30 mouse cellular contexts compared by ENCODE assay signal in the genomic region with DNA sequence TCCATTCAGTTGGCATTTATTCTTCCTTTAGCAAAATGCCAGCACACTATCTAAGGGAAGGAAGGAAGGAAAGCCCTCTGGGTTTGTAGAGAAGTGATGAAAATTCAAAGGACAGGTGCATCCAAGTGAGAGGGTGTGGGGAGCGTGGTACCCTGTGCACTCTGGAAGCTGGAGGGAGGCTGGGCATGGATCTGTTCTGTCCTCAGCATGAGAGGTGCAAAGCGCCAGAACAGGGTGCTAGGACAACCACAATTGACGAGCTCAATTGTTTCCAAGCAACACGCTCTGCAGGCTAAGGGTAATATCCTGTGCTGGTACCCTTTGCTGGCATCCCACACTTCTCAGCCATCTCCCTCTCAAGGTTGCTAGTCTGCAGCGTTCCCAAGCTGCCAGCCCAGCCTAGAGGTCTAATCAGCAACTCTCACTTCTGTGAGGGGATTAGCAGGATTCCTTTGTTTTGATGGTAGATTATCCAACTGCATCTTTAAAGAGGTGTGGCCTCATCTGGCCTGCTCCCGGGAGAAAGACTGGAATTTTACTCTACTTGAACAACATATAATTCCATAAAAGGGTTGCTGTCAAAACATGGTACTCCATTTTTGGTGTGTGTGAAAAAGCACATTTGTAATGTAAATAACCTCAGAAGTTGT.
DNase-seq lines count a peak whose midpoint lies in the region; ATAC-seq lines count a peak whose summit lies in the region.
"Had no signal": no experiment of that assay in that cellular context is flagged by ENCODE, and none has a peak within 500 bp of the region (broad histone marks: within the 10 kb centered on the region; RNA-seq: fewer than 3 reads in every experiment).

No protein-coding gene starts in this region.

- no peak overlapping the region for H3K4me2 ChIP-seq in hindbrain, embryonic 13.5 days
- no peak overlapping the region for H3K4me2 ChIP-seq in hindbrain, embryonic 14.5 days (replicated peaks)
- H3K4me2 ChIP-seq in midbrain, embryonic 16.5 days (ENCODE audit: low read length): no peak overlapping the region
- H3K4me2 ChIP-seq in forebrain, embryonic 15.5 days (replicated peaks): no peak overlapping the region
- H3K4me2 ChIP-seq: embryonic facial prominence, embryonic 15.5 days; heart, embryonic 11.5 days; hindbrain, embryonic 15.5 days; intestine, embryonic 15.5 days; midbrain, embryonic 12.5 days; neural tube, embryonic 12.5 days had no signal

- H3K4me3 ChIP-seq in hindbrain, embryonic 13.5 days: no peak overlapping the region
- no peak overlapping the region for H3K4me3 ChIP-seq in hindbrain, embryonic 14.5 days (replicated peaks; ENCODE audit: low read length)
- no peak overlapping the region for H3K4me3 ChIP-seq in midbrain, embryonic 16.5 days (ENCODE audit: low read depth, low read length)
- no peak overlapping the region for H3K4me3 ChIP-seq in midbrain, embryonic 10.5 days
- H3K4me3 ChIP-seq in forebrain, embryonic 15.5 days: no peak overlapping the region
- H3K4me3 ChIP-seq: embryonic facial prominence, embryonic 10.5 days; embryonic facial prominence, embryonic 15.5 days; hindbrain, embryonic 15.5 days; intestine, embryonic 15.5 days; midbrain, embryonic 12.5 days; myocyte; neural tube, embryonic 12.5 days had no signal

- H3K9me3 ChIP-seq in hindbrain, embryonic 13.5 days: no peaks in the 10 kb centered on the region
- H3K9me3 ChIP-seq in hindbrain, embryonic 14.5 days (ENCODE audit: control insufficient read depth, low read length): no peaks in the 10 kb centered on the region
- no peaks in the 10 kb centered on the region; the same call in 1 of the 2 replicates for H3K9me3 ChIP-seq in midbrain, embryonic 16.5 days (replicated peaks; ENCODE audit: control insufficient read depth, low read length, poor library complexity, severe bottlenecking)
- H3K9me3 ChIP-seq in midbrain, embryonic 10.5 days (replicated peaks): no peaks in the 10 kb centered on the region
- no peaks in the 10 kb centered on the region for H3K9me3 ChIP-seq in forebrain, embryonic 15.5 days
- H3K9me3 ChIP-seq: embryonic facial prominence, embryonic 10.5 days; embryonic facial prominence, embryonic 15.5 days; hindbrain, embryonic 15.5 days; intestine, embryonic 15.5 days; midbrain, embryonic 12.5 days; neural tube, embryonic 12.5 days had no signal

- 0 out of 2 replicates have a peak overlapping the region, but pooled peaks have one; percentile 25 for H3K27ac ChIP-seq in hindbrain, embryonic 13.5 days
- H3K27ac ChIP-seq in hindbrain, embryonic 14.5 days: no peak overlapping the region
- no peak overlapping the region for H3K27ac ChIP-seq in midbrain, embryonic 16.5 days (ENCODE audit: low read length)
- H3K27ac ChIP-seq in midbrain, embryonic 10.5 days (replicated peaks): no peak overlapping the region
- peak overlapping the region; percentile 50 for H3K27ac ChIP-seq in forebrain, embryonic 15.5 days (replicated peaks)
- H3K27ac ChIP-seq: embryonic facial prominence, embryonic 10.5 days; embryonic facial prominence, embryonic 15.5 days; hindbrain, embryonic 15.5 days; intestine, embryonic 15.5 days; liver, embryonic 14.5 days; neural tube, embryonic 12.5 days had no signal

- H3K9ac ChIP-seq in hindbrain, embryonic 13.5 days: no peak overlapping the region
- H3K9ac ChIP-seq in hindbrain, embryonic 14.5 days: no peak overlapping the region
- no peak overlapping the region for H3K9ac ChIP-seq in midbrain, embryonic 16.5 days (ENCODE audit: low read depth, low read length)
- no peak overlapping the region for H3K9ac ChIP-seq in forebrain, embryonic 15.5 days (replicated peaks)
- H3K9ac ChIP-seq: embryonic facial prominence, embryonic 15.5 days; hindbrain, embryonic 15.5 days; intestine, embryonic 15.5 days; liver, embryonic 14.5 days; midbrain, embryonic 12.5 days; neural tube, embryonic 12.5 days had no signal

- no peak for ATAC-seq in hindbrain, embryonic 13.5 days (ENCODE audit: low FRiP score)
- no peak for ATAC-seq in hindbrain, embryonic 14.5 days (ENCODE audit: low FRiP score)
- peak; percentile 66; the same call in 1 of the 2 replicates for ATAC-seq in midbrain, embryonic 16.5 days
- ATAC-seq in forebrain, embryonic 15.5 days (replicated peaks): peak; percentile 67
- ATAC-seq: intestine, embryonic 15.5 days; Patski had no signal

- intact Hi-C loops in gastrocnemius, postnatal 36 days (cut with DNase I): no loop called here

- no peak for DNase-seq in hindbrain, embryonic 14.5 days (ENCODE audit: low spot score)
- DNase-seq in midbrain, embryonic 10.5 days (ENCODE audit: low spot score): no peak
- peak; percentile 73 for DNase-seq in retina, postnatal 1 day
- DNase-seq in lung, postnatal 10 days: no peak
- no peak for DNase-seq in gastrocnemius, postnatal 36 days
- DNase-seq: adrenal gland, postnatal 14 days; cerebellum, adult 18-20 months; cerebellum, postnatal 25 days; heart, adult 18-20 months; heart, postnatal 4 days; kidney, adult 9 months; kidney, postnatal 14 days; liver; lung, adult 2 months; lung, postnatal 14 days; right cerebral cortex, postnatal 14 days; thymus, postnatal 4 days had no signal

- H3K4me1 ChIP-seq in hindbrain, embryonic 13.5 days (replicated peaks): peaks cover 14% of the 10 kb centered on the region
- no peaks in the 10 kb centered on the region for H3K4me1 ChIP-seq in hindbrain, embryonic 14.5 days (replicated peaks; ENCODE audit: control insufficient read depth, insufficient read depth, low read length)
- peaks cover 12% of the 10 kb centered on the region for H3K4me1 ChIP-seq in midbrain, embryonic 16.5 days (ENCODE audit: control insufficient read depth, insufficient read depth, low read length)
- H3K4me1 ChIP-seq in midbrain, embryonic 10.5 days: peaks cover 19% of the 10 kb centered on the region
- peaks cover 21% of the 10 kb centered on the region for H3K4me1 ChIP-seq in forebrain, embryonic 15.5 days
- H3K4me1 ChIP-seq: embryonic facial prominence, embryonic 15.5 days had no signal

- H3K36me3 ChIP-seq in hindbrain, embryonic 13.5 days: no peaks in the 10 kb centered on the region
- H3K36me3 ChIP-seq in hindbrain, embryonic 14.5 days (replicated peaks; ENCODE audit: control insufficient read depth, insufficient read depth): no peaks in the 10 kb centered on the region
- H3K36me3 ChIP-seq in midbrain, embryonic 16.5 days (ENCODE audit: control insufficient read depth, insufficient read depth, low read length): no peaks in the 10 kb centered on the region
- H3K36me3 ChIP-seq in midbrain, embryonic 10.5 days: no peaks in the 10 kb centered on the region
- no peaks in the 10 kb centered on the region for H3K36me3 ChIP-seq in forebrain, embryonic 15.5 days
- H3K36me3 ChIP-seq: embryonic facial prominence, embryonic 10.5 days; embryonic facial prominence, embryonic 15.5 days; hindbrain, embryonic 15.5 days; intestine, embryonic 15.5 days; midbrain, embryonic 12.5 days; neural tube, embryonic 12.5 days had no signal

- 57% methylated on average over 6 of the region's 6 CpGs for WGBS in hindbrain, embryonic 13.5 days
- WGBS in hindbrain, embryonic 14.5 days: 46% methylated on average over 6 of the region's 6 CpGs
- WGBS in midbrain, embryonic 16.5 days: 20% methylated on average over 6 of the region's 6 CpGs
- 24% methylated on average over 6 of the region's 6 CpGs for WGBS in midbrain, embryonic 10.5 days
- WGBS in forebrain, embryonic 15.5 days: 13% methylated on average over 6 of the region's 6 CpGs

- H3K27me3 ChIP-seq in hindbrain, embryonic 13.5 days: no peaks in the 10 kb centered on the region
- no peaks in the 10 kb centered on the region for H3K27me3 ChIP-seq in hindbrain, embryonic 14.5 days (ENCODE audit: control insufficient read depth, insufficient read depth, low read length)
- no peaks in the 10 kb centered on the region for H3K27me3 ChIP-seq in midbrain, embryonic 16.5 days (ENCODE audit: control insufficient read depth, insufficient read depth, low read depth, low read length)
- H3K27me3 ChIP-seq in midbrain, embryonic 10.5 days (ENCODE audit: low read depth, poor library complexity, severe bottlenecking): no peaks in the 10 kb centered on the region
- no peaks in the 10 kb centered on the region for H3K27me3 ChIP-seq in forebrain, embryonic 15.5 days
- H3K27me3 ChIP-seq: embryonic facial prominence, embryonic 15.5 days; hindbrain, embryonic 15.5 days; neural tube, embryonic 12.5 days; Patski had no signal

Comparison
In these comparisons a context has a peak if more than half of its experiments do, and no peak if none do; other contexts are left out.
1. H3K27ac ChIP-seq: peak in hindbrain, embryonic 13.5 days (single experiment) and forebrain, embryonic 15.5 days (single experiment); none in hindbrain, embryonic 14.5 days (single experiment), midbrain, embryonic 16.5 days (single experiment) and midbrain, embryonic 10.5 days (single experiment).
2. ATAC-seq: peak in midbrain, embryonic 16.5 days (single experiment) and forebrain, embryonic 15.5 days (single experiment); none in hindbrain, embryonic 13.5 days (single experiment) and hindbrain, embryonic 14.5 days (single experiment).